Mouse (Mus musculus) heart, postnatal 0 days (tissue): ENCODE results near the gene Rab11b.

ENCODE experiments used
- CTCF ChIP-seq: IDR thresholded peaks from 2 replicates; pipeline ENCODE4 v1.5.1; 2016; ENCODE audit warnings: antibody characterized with exemption, control low read depth, low read depth
- EP300 ChIP-seq: IDR thresholded peaks from 2 replicates; pipeline ENCODE4 v1.6.1; 2016; ENCODE audit warnings: antibody characterized with exemption, low read depth

DNA sequence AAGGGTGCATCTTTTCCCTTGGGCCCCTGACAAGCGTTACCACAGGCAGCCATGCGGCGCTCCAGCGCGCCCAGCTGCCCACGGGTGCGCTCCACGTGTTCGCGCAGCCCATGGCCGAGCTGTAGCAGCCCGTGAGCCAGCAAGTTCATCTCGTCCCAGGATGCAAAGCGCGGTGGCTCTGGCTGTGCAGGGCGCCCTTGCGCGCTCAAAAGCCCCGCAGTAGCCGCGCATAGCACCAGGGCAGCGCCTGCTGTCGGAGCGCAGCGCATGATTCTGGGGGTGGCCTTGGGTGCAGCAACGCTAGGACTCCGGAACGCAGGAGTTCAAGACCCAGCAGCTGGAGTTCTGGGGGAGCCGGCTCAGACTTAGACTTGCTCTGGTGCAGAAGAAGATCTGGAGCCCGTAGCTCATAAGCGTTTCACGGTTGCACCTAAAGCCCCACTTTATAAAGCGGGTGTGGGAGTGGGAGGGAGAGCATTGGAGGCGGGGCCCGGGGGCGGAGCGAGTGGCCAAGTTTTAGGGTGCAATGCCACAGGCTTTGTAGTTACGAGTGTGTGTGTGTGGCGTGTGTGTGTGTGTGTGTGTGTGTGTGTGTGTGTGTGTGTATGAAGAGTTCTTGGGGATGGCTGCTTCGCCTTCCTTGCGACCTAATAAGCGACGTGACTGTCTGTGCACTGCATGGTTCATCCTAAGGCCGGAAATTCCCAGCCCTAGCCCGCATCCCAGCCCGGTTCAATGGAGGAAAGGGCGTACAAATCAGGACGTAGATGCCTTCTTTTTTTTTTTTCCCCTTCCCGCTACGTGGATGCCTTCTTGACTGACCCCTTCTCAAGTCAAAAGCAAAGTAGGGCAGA lies 21.0 kb upstream of the Rab11b start, which contains the start of gene Angptl4:
- TF ChIP-seq CTCF (no peak), EP300 (no peak; the same call in 1 of the 2 replicates)
